Mouse (Mus musculus) layer of hippocampus, adult 18-20 months (tissue): ENCODE measurements around the gene Cd300lf. TPM values are rescaled to one million over a fixed set of nuclear protein-coding genes. Genes with fewer than 3 reads are reported as not detected.
A peak's percentile ranks its signal among the peaks of the same experiment; 100 is the strongest.

Experiments used
- DNase-seq, 2 experiments: peaks; one replicate each; pipeline ENCODE4 v3.0.0; 2022; ENCODE audit warnings: low spot score in 2 of 2
- total RNA-seq, 2 experiments: library from RNA; stranded (reverse); gene quantifications; 2 replicates each; pipeline ENCODE4 v1.2.3; 2021

Cd300lf gene
- total RNA-seq, 2 experiments from 2014 or later, result 0.45 to 0.51 TPM

DNA sequence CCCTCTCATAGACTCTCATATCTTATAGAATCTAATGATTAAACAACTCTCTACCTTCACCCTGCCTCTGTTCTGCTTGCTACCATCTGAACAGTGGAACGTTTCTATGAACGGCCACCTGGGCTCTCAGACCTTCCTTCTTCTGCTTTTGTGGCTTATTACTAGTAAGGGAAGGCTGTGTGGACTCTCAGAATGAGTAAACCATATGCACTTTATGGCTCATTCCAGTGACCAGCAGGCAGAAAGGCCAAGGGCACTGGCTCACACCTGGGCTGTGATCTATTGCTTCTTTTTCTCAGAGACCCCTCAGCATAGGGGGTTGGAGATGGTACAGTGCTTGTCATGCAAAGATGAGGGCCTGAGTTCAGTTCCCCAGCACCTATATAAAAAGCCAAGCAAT is 27.2 kb downstream of the Cd300lf start:
- DNase-seq, result no peak

DNA sequence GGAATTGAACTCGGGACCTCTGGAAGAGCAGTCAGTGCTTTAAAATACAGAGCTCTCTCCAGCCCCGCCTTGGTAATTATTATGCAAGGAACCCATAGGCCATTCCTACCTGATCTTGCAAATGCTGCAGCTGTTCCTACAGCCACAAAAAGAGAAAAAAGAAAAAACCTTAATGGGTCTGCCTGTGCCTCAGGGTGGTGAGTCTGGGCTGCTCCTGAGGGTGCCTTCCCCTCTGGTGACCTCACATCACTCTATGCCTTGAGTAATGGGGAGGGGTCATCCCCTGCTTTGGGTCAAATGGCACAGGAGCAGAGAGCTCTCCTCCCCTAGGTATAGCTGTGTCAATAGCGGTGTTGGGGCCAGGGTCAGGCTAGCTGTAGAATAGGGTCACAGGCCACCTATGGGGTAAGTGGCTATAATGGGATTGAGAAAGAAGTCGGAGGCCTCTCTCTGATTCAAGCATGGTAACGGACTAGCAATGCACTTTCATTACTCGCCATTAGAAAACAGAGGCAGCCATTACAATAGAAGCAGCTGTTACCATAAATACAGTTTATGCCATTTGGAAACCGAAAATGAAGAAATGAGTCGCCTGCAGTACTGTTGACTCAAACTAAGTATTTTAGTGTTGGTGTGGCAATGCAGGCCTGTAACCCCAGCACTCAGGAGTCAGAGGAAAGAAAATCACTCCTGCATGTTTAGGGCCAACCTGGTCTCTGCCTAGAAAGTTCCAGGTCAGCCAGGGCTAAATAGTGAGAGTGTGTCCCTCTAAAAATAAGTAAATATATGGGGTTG is 28.8 kb downstream of the Cd300lf start:
- DNase-seq, result no peak

DNA sequence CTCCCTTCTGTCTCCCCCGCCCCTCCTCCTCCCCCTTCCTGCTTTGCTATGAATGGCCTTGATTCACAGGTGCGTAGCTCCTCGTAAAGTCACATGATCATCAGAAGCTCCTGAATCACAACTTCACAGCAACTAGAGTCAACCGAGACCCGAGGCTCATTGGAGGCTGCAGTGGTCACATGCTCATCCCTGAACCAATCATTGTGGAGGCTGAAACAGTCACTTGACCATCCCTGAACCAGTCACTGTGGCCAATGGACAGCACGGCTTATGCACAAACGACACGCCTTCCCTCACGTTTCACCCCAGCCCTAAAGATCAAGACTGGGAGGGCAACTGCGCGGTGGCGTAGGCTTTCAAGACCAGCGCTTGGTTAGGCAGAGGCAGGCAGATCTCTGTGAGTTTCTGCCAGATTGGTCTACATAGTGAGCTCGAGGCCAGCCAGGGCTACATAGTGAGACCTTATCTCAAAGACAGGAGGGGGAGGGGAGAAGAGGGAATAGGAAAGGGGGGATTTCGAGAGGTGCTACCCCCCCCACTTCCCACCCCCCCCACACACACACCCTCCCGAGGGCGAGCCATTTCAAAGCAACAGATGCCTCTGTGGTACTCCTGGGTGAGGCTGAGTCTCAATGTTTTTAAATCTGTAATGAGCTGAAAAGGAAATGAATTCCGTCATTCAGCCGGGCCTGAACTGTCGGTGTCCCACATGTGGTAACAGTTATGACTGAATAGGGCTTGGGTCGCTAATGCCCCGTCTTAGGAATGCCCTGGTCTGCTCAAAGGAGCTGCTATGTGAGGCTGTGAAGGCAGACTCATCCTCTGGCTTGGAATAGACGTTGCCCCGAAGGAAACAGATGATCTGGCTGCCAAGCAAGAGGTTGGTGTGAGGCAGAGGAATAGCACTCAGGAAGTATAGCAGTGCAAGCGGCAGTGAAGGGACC is 30.1 kb downstream of the Cd300lf start:
- no peak for DNase-seq

DNA sequence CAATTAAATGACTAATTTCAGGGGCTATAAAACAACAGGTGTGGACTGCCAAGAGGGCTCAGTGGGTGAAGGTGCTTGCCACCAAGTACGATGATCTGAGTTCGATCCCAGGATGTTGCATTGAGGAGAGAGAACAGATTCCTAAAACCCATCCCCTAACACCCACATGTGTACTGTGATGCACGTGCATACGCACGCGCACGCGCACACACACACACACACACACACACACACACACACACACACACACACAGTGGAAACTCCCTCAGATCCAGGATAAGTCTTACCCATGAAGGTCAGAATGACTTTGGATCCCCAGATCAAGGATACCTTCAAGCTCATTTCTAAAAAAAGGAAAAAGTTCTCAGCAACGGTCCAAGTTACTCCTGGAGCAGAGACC is 31.7 kb downstream of the Cd300lf start:
- DNase-seq, result no peak

DNA sequence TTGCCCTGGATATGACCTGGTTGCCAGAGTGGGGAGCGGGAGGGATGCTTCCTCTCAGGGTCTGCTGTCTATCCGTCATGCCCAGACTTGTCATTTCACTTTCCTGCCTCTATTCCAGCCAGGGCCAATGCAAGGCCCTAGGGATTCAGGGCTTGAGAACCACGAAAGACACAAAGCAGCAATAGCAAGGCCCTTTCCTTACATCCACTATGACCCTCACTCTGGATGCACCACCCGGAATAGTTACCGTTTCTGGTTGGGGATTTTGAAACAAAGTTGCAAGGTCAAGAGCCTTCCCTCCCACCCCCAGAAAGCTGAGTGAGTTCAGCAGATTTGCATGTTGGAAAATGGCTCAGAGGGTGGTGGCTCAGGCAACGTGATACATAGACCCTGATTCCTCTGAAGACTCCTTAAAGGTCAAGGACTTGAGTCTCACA is 32.2 kb downstream of the Cd300lf start:
- DNase-seq, result no peak

DNA sequence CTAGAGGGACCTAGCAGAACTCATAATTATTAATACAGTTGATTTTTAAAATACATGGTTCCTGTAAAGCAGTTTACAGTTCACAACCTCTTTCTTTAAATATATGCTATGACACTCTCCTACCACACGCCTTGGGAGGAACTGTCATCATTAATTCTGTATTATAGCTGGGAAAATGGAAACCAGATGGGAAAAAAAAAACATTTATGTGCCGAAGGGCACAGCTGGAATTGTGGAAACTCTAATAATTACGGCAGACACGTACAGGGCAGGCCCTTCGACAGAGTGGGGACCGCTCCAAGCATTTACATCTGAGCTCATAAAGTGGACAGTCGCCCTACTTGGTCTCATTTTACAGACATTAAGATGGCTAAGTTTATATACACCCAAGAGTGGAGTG is 33.1 kb downstream of the Cd300lf start:
- no peak for DNase-seq

DNA sequence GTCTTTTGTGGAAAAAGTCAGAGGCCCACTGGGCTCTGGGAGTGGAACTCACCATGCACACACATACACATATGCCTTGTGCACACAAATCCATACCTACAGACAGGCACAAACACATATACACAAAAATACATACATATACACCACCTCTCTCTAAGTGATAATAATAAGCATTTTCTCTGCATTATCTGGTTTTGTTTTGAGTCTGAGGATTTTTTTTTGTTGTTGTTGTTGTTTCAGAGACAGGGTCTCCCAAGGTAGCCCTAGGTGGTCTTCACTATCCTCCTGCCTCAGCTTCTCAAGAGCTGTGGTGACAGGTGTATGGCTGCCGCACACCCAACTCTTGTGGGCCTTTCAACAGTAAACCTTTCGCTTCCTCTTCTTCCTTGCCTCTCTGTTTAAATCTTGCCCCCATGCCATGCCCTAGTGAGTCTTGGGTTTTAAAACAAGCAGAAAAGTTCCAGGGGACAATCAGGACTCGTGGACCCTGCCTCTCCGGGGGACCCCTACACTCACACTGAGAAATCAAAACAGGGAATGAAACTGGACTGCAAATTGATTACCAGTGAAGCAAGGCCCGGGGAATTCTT is 33.7 kb downstream of the Cd300lf start:
- DNase-seq, result no peak

DNA sequence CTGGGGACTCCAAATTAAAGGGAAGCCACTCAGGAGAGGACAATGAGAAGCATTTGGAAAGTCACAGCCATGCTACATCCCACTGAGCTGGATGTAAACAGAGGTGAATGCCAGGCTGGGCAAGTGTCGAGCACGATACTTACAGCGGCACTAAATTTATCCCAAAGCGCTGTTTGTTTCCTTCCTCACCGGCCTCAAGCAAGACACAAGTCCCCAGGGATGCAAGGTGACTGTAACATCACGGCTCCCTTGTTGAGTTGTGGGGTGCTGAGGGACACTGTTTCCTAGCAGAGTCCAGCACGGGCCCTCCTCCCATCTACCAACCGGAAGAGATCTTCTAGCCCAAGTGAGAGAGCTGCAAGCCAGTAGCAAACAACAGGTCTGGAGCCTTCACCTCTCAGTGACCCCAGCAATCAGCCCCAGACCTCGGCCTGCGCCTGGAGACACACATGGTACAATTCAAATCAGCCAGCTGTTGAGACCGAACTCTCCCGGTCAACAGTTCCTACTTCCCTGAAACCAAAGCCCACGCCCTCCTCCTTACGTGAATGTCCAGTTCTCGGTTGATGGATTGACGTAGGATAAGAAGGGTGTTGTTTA is 34.5 kb downstream of the Cd300lf start:
- no peak for DNase-seq

DNA sequence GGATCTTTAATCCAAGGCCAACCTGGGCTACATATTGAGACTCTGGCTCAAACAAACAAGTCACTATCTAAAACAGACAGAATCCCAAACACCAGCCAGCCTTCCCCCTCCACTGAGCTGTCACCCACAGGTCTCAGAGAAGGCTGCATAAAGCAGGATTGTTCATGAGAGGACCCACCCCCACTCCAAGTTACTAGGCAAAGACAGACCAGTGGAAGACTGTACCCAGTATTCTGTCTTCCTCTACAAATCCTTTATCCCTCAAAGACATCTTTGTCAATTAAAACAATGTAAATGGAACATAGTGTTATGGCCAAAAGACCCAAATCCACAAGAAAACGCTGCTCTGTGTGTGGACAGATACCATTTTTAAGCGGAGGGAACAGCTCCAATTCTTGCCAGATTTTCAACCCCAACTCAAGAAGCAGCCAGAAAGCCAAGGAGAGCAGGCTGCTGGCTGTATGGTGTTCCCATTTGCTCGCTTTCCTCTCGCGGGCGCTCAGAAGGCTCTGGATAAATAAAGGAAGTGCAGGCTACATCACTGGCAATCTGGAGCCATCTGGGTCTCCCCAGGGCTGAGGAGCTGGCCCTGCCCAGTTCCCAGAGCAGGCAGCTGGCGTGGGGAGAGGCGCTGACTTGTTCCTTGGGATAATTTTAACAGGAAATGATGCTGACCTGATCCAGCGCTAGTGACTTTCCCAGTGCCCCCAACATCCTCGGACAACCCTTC is 35.4 kb downstream of the Cd300lf start:
- DNase-seq, result peak; percentile 26 to 48

DNA sequence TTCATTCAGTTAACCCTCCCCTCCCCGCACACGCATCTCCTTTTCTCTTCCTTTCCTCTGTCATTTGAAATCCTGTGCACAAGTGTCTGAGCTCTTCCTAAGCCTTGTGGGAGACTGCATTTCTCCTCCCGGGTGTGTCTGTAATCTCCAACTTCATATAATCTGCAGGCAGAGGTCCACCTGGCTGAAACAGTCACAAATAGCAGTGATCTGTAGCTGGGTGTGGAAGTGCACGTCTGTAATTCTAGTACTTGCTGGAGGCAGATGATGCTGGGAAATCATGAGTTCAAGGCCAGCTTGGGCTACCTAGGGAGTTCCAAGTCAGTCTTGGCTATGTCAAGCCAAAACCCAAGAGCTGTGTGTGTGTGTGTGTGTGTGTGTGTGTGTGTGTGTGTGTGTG is 41.7 kb downstream of the Cd300lf start:
- DNase-seq, result no peak

DNA sequence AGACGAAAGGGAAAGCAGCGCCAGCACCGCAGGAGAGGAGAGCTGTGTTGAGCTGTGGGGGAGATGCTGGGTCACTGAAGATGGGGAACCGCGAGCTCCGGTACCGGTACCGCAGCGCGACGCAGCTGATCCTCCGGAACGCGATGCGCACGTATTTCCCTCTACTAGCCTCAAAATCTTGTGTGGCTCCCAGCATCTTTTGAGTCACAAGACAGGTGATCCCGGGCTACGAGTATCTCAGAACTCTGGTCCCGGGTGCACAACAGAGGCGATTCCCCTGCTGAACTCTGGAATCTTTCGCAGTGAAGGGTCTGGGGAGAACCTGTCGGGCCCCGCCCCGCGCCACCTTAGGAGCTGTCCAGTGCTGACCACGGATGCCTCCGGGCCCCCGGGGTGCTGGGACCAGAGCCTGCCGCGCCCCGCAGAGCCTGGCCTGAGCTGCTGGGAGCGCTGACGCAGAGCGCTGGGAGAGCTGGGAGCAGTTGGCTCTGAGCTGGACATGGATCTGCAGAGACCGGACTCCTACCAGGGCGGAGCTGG is 42.4 kb downstream of the Cd300lf start, which contains the start of gene Rab37:
Gene Rab37, plus strand, starts transcription at position 70 of the 540 bp plus-strand sequence.
- no peak for DNase-seq

DNA sequence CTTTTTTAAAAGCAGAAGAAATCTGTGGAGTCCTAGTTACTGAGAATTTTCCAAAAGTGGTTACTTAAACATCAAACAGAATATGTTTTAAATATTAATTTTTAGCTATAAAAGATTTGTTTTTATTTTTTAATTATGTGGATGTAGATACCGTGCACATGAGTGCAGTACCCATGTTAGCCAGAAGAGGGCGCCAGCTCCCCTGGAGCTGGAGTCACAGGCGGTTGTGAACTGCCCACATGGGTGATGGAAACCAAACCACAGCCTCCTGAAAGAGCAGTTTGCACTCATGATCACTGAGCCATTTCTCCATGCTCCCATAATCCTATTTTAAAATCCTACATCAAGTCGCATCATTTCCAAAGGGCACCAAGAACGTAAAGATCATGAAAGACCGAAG is 43.9 kb downstream of the Cd300lf start:
- no peak for DNase-seq

DNA sequence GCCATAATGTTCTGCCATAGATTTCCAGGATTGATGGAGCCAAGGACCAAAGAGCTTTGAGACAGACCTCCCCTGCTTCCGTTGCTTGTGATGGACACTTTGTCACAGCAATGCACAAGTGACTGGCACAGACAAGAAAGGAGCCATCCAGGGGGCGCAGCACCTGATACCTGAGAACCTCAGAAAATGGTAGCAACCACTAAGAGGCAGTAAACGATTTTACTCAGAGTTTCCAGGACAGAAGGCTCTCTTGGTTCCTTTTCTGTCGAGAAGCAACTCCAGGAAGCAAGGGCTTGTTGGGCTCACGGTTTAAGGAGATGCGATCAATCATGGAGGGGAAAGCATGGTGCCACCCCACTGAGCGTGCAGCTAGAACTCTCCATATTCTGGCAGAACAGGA is 47.6 kb downstream of the Cd300lf start:
- DNase-seq, result no peak

DNA sequence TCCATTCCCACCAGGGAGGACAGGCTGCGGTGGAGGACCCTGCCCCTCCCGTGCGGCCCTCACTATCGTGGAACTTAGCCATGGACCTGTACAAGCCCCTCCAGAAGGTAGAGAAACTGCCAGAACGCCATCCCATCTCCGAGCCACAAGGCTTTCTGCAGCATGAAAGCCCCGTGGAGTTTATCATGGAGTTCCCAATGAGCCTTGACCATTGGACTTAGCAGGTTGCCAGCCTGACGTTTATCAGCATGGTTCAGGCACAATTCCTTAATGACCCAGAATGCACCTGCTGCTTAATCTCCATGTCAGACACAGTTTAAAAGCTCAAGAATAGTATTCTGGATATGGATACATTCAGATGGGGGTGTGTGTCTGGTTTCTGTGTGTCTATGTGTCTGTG is 48.7 kb downstream of the Cd300lf start:
- no peak for DNase-seq

DNA sequence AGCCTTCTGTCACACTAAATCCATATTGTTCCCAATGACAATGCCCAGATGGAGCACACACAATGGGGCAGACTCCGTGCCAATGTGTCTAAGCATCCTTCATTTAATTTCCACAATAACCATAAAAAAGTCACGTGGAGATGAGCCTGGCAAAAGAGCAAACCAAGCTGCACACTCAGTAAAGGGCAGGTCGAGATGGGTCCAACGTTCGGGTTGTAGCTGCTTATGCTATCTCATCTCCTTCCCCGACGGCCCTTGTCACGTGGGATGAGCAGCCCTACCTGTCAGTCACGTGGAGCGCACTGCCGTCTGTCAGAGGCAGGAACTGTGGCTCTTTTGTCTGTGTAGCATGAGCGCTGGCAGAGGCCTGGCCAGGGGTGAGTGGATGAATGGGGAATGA is 49.2 kb downstream of the Cd300lf start:
- no peak for DNase-seq

DNA sequence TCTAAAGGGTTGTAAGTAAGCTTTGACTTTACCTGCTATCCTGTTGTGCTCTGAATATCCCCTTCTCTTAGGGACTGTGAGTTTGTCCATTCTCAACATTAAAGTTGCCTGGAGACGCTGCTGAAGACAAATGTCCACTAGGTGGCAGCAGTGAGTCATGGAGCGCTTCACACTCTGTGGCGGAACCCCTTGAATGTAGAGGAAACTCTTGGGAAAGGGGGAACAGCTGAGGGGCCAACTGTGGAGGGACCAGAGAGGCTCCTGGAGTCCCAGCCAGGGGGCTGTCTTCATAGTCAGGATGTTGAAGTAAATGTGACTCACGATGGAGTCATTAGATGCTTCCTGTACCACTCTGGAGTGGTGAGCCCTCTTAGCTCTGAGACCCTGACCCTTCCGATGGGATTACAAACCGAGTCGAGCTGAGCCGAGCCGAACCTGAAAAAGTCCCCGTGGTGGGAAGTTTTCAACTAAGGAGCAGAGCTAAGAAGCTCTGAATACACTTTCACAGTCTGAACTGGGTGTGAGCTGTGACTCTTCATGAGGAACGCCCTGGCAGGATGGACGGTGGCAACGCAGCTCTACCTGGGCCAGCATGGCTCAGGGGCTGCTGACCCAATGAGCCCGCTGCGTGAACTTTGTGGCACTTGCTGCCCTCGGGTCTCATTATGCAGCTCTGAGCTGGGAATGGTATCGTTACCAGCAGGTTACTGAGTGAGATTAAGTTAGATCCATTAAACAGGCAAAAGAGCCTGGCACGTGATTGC is 50.2 kb downstream of the Cd300lf start:
- DNase-seq, result peak; percentile 32 to 86

DNA sequence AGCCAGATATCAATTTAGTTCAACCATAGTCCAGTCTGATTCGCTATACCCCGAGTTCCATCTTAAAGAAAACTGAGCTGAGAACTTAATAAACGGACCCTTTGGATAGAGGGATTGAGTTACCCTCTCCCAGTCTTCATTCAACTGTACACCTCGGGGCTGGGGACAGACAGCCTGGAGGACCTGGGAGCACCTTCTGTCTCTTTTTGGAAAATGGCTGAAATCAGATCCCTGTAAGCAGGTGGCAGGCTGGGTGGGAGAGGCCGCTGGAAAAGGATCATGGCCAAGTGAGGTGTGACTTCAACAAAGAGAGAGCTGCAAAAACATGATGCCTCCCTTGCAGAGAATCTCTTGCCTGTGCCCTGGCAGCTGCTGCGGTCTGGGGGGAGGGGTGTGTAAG is 51.6 kb downstream of the Cd300lf start:
- DNase-seq, result no peak

DNA sequence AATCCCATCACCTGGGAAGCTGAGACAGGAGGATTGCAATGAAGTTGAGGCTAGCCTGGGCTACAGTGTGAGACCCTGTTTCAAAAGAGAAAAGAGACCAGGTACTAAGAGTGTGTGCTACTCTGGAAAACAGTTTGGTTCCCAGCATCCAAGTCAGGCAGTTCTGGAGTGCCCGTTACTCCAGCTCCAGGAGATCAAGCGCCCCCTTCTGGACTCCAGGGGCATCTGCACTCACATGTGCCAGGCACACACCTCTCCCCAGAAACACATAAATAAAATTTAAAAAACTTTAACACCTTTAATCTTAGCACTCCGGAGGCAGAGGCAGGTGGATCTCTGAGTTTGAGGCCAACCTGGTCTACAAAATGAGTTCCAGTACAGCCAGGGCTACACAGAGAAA is 52.4 kb downstream of the Cd300lf start:
- no peak for DNase-seq

DNA sequence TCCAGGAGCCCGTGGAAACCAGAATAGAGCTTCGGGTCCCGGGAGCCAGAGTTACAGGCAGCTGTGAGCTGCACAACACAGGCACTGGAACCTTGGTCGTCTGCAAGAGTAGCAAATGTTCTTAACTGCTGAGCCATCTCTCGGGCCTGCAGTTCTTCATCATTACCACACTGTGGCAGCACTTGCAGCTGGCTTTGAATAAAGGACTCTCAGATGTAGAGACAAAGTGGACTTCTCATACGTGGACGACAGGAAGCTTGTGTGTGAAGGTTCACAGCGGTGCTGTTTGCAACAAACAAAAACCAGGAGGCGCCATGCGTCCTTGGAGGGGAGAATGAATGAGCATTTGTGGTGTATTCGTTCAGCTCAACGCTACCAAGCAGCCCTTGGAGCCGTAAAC is 52.9 kb downstream of the Cd300lf start:
- DNase-seq, result peak; percentile 19 to 78

DNA sequence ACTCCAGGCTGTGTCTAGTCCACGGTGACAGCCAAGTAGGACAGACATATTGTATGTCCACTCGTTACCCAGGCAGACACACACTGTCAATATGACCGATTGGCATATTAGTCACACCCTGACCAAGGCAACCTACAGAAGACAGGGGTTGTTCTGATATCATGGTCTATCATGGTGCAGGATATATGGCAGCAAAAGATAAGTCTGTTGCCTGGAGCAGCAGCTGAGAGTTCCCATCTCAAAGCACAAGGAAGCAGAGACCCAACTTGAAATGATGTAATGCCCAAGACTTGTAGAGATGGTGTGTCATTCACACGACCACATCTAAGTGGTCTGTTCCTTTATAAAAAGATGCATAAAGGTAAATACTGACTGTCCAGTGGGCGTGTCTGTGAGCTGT is 55.1 kb downstream of the Cd300lf start:
- no peak for DNase-seq
